Mouse (Mus musculus) small intestine, adult 2 months (tissue): ENCODE data around the gene Epb41l4b.

ENCODE experiments used
- CTCF ChIP-seq: fragments of 200-500 bp; IDR thresholded peaks from 2 replicates; pipeline ENCODE4 v1.5.1; 2012; ENCODE audit warnings: low read depth, mild to moderate bottlenecking, control low read depth, inconsistent platforms, low read length, moderate library complexity, mixed read lengths; ENCODE audit not compliant: insufficient replicate concordance, insufficient read length; ENCODE audit errors: extremely low read depth
- POLR2A ChIP-seq: fragments of 200-500 bp; IDR thresholded peaks from 2 replicates; pipeline ENCODE4 v1.6.1; 2012; ENCODE audit warnings: low read depth, mild to moderate bottlenecking, control low read depth, inconsistent platforms, low read length, moderate library complexity

DNA sequence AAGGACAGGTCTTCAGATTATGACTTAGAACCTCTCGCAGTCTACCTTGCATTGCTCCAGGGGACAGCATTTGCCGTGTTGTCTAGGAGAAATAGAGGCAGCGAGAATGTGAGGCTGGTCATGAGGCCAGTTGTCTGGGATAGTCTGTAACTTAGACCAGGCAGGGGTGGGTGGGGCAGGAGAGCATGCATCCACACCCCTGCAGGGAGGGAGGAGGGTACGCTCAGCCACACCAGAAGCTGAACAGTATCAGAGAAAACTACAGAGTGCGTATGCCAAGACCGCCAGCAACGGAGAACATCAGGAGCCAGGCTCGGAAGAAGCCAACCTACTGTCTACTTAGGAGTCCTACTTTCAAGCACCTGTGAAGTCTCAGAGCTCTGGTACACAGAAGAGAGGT, 42.2 kb upstream of the Epb41l4b start:
- TF ChIP-seq POLR2A, result no peak
- no peak for TF ChIP-seq CTCF
